Mouse (Mus musculus) layer of hippocampus, adult 9-11 months (tissue): ENCODE data around the gene Csgalnact2.

Experiments
- DNase-seq: peaks from one replicate; pipeline ENCODE4 v3.0.0; 2022

Csgalnact2 gene

DNA sequence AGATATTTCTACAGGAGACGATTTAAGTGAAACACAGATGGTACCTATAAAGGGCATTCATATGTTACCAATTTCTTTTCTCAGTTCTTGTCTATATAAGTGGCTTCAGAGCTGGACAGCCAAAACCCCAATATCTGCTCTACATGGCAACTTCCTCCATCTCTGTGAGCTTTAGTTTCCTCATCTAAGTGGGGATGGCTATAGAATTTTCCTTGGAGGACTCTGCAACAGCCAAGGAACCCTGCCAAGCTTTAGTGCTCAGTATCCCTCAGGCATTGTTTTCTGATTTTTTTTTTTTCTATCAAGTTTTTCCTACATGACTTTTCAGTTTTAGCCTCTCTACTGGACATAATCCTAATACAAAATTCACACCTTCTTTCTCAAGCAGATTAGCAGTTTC is 4.5 kb downstream of the Csgalnact2 start:
- DNase-seq = no peak

DNA sequence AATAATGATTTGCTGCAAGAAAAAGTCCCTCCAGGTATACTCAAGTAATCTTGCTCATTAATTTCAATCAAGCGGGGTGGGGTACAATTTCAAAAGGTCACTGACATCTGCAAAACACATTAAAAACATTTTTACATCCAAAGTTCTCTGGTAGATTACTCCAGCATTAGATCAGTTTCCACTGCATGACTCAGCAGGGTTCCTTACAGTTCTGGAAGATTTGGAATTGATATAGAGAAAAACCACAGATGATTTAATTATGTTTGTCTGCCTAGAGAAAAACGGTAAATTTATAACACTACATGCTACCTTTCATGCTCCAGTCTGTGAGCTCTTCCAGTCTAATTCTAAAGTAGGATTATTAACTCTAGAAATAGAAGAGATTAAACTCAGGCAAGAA is 8.9 kb downstream of the Csgalnact2 start:
- DNase-seq = no peak

GRCm38 (mm10) chr6:118127827-118128487 is 11.0 kb downstream of the Csgalnact2 start:
- DNase-seq = no peak

GRCm38 (mm10) chr6:118127198-118127597 is 11.7 kb downstream of the Csgalnact2 start:
- DNase-seq = no peak

- no peak for DNase-seq
Observed at GRCm38 (mm10) chr6:118126577-118126976, 12.4 kb downstream of the Csgalnact2 start.

DNA sequence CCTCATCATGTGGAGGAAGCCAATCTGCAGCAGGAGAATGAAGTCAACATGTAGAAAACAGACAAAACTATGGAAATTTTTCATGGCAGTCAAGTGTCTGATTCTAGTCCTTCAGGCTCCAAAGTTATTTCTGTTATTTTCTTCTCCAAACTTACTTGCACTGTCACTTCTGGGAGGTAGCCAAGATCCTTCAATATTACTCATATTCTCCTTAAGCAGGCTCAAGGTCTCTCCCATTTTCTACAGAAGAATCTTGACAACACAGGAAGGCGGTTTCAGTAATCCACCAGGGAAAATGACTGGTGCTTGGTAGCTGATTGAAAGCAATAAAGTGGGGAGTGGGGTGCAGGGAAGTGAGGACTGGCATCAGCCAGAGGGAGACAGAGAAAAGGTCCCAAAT is 16.2 kb downstream of the Csgalnact2 start:
- DNase-seq = no peak

- DNase-seq = no peak
Observed at GRCm38 (mm10) chr6:118111810-118112209, 27.1 kb downstream of the Csgalnact2 start.

DNA sequence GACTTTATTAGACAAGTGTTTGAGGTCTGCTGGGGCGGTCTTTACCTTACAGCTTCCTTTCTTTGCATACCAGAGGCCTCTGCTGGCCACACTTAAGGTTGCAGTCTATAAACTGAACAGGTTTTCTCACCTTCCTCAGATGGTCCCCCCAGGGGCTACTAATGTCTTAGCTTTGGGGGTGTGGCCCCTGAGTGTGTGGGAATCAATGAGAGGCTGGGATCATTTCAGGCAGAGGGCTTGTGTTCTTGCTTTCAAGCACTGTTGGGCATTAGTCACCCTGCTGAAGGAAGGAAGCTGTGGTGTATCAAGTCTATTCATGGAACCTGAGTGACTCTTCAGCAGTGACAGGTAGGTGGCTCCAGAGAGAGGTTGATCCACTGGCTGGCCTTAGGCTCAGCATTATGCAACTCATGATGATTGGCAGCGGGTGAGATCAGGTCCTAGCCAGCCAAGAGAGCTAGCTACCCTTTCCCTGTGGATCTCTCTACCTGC is 39.6 kb downstream of the Csgalnact2 start:
- DNase-seq = no peak

DNA sequence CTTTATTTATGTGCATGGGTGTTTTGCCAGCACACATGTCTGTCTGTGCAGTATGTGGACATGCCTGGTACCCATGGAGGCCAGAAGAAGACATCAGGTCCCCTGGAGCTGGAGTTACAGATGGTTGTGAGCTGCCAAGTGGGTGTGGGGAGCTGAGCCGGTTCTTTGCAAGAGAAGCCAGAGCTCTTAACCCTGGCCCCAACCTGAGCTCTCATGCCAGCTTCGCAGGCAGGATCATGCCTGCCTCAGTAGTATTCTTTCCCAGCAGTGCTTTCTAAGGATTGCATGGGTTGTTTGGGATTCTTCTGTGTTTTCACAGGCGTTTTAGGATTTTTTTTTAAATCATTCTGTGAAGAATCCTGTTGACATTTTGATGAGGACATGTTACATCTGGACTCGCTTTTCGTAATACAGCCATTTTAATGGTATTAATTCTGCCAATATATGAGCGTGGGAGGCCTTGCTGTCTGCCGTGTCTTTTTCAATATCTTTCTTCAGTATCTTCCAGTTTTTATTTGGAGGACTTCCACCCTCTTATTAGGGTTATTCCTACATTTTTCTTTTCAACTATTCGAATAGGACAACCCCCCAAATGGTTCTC is 41.1 kb downstream of the Csgalnact2 start:
- DNase-seq = no peak

GRCm38 (mm10) chr6:118090827-118091226 is 48.1 kb downstream of the Csgalnact2 start:
- no peak for DNase-seq

- no peak for DNase-seq
Observed at GRCm38 (mm10) chr6:118088750-118089440, 50.0 kb downstream of the Csgalnact2 start.

DNA sequence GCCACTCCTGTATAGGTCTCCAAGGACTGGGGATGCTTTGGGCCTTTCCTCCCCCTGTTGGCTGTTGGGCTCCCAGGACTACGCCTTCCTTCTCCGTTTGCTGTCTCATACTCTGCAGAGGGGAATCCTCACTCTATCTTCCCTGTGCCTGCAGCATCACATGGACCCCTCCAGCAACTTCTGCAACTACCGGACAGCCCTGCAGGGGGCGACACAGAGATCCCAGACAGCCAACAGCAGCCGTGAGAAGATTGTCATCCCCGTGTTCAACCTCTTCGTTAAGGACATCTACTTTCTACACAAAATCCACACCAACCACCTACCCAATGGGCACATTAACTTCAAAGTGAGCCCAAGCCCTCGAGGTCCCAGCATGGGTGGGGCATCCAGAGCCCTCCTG is 51.0 kb downstream of the Csgalnact2 start:
- DNase-seq = no peak

DNA sequence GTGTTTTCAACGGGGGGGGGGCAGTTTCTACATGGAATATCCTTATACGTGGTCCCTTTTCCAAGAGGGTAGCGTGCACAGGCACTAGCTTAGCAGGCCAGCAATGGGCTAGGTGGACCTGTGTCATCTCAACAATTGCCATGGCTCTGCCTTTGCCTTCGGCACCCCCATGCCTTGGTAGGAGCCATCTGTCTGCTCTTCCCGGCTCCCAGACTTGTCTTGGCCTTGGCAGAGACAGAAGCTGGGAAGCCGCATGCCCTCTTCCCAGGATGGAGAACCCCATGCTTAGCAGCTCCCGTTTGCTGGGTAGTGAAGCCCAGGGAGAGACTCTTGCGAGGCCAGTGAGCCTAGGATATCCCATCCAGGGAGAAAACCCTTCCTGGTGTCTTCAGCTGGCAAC is 54.3 kb downstream of the Csgalnact2 start:
- no peak for DNase-seq

DNA sequence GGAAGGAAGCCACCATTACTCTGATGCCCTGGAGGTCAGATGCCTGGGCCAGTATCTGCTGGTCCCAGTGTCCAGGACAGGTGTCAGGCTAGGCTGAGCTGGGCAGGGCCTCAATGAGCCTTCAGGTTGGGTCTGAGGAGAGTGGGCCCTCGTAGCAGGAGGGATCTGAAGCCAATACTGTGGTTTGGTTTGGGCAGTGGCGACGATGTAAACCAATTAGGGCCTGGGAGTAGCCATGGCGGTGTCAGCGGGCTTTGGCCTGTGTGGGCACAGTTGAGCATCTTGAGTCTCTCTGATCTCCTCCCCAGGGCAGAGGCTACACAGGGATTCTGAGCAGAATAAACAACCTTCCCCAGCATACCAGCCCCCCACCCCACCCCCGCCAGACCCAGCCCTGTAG is 55.3 kb downstream of the Csgalnact2 start:
- no peak for DNase-seq

- DNase-seq = no peak
Observed at GRCm38 (mm10) chr6:118082384-118082783, 56.6 kb downstream of the Csgalnact2 start.

DNA sequence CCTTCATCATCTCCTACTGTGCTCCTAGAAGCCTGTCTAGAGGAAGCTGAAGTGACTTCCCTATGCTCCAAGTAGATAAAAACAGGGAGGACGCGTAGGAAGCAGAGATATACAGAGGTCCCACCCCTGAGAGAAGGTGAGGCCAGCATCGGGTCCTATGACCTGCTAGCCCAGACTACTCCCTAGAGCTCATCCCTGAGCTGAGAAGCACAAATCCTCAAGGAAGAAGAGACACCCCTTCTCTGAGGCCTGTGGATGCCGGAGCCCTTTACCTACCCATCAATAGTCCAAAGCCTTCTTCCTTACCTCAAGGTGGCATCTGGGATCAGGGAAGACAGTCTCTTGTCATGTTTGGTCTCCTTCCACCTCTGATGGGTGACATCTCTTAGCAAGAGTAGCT is 58.2 kb downstream of the Csgalnact2 start:
- no peak for DNase-seq

DNA sequence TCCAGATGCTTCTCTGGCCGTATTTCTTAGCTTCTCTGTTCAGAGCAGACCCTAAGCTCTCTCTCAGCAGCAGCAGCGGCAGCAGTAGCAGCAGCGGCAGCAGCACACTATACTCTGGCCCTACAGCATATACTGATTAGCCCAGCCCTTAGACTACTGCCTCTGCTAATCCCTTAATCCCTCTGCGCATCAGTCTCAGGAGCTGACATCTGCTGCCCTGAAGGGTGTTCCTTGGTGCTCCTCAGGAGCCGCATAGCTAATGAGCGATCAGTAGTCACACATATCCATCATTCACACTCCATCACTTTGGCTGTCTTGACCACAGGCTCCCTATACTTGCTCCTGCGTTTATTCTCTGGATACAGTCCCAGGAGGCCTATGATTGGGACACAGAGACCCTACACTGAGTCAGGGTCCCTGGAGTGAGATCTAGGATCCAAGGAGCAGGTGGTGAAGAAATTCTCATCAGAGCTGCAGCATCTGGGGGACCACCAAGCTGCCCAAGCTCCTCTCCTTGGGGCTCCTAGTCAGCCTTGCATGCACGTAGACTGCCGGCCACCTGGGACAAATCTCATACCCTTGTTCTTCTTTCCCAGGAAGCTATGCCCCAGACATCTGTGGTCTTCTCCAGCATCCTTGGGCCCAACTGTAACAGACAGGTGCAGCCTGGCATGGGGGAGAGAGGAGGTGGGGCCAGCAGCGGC is 59.0 kb downstream of the Csgalnact2 start:
- DNase-seq = no peak

GRCm38 (mm10) chr6:118079292-118079691 is 59.6 kb downstream of the Csgalnact2 start:
- DNase-seq = no peak

DNA sequence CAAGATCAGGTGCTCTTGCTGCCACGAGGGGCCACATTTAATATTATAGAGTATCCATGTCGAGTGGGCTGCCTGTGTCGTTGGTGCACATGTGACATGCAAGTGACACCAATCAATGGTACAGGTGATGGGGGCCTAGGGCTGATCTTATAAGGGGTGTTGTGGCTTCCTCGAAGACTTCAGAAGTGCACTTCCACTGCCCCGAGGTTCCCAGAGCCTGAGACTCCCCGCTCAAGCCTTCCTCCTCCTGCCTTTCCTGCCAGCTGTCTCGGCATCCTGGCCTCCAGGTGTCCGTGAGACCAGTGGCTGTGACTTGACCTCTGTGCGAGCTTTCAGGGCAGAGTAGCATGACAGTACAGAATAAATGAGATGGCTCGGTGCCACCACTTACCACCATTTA is 60.2 kb downstream of the Csgalnact2 start:
- DNase-seq = no peak

DNA sequence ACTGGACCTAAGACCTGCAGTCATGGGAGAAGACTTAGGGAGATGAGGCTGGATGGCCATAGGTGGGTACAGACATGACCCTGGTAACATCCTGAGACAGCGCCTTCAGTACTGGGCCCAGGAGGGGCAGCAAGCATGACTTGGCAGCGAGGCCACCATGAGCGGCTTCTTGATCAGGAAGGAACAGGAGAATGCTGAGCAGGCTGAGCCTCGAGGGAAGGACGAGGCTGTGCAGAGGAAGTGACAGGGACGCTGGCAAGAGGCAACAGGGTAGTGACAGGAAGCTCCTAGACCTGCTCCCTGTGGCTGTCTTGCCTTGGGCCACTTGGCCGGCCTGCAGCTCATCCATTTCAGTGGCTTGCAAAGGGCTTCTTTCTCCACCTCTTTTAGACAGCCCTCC is 61.5 kb downstream of the Csgalnact2 start:
- no peak for DNase-seq

- no peak for DNase-seq
Observed at GRCm38 (mm10) chr6:118076748-118077147, 62.2 kb downstream of the Csgalnact2 start.

DNA sequence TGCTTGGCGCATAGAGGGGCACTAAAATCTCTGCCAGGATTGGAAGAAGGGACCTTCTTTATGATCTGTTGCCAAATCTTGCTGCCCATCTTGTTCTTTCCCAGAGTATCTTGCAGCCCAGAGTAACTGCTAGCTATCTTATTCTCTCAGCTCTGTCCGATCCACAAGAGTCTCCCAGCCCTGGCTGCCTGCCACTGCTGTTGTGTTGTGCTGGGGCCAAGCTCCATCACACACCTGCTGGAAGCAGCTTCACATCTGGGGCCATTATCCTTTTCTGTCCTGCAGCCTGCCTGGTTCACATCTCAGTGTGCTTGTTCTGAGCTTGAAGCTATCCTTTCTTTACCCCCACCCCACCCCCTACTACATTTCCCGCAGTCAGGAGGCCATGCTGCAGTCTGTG is 62.7 kb downstream of the Csgalnact2 start:
- DNase-seq = no peak

GRCm38 (mm10) chr6:118074151-118074550 is 64.8 kb downstream of the Csgalnact2 start:
- no peak for DNase-seq

- DNase-seq = no peak
Observed at GRCm38 (mm10) chr6:118072176-118072575, 66.8 kb downstream of the Csgalnact2 start.
